Mouse (Mus musculus): Measurements from ENCODE around the gene 2310057J18Rik. TPM values are rescaled to one million over a fixed set of nuclear protein-coding genes. Genes with fewer than 3 reads are reported as not detected.
"Not testable (repeated sequence)": the region's sequence is repeated elsewhere in the genome, so short reads cannot be mapped to it uniquely, and the experiment has no call there.

The 2310057J18Rik gene
- not detected in 2 replicates for polyA plus RNA-seq (2015; fragmentation: Nextera tagmentation; extraction: Ambion mirVana)

GRCm38 (mm10) chr10:28986203-28986602, at the start of gene 2310057J18Rik:
2310057J18Rik (minus strand) TSS chr10:28986303.
- no peak for ATAC-seq
- Histone ChIP-seq H3K9ac (ENCODE audit: low read depth, low read length) (no peak within 1 kb of the TSS), H3K4me2 (ENCODE audit: low read length) (no peak within 1 kb of the TSS), H3K27ac (ENCODE audit: low read depth, low read length) (no peak within 1 kb of the TSS), H3K27me3 (replicated peaks; ENCODE audit: control insufficient read depth, insufficient read depth, low read length) (no peaks in the 10 kb centered on the region), H3K9me3 (ENCODE audit: control insufficient read depth, low read length) (no peaks in the 10 kb centered on the region), H3K4me3 (ENCODE audit: low read length) (no peak within 1 kb of the TSS), H3K4me1 (ENCODE audit: control insufficient read depth, insufficient read depth, low read depth, low read length) (no peaks in the 10 kb centered on the region), H3K36me3 (ENCODE audit: control insufficient read depth, insufficient read depth, low read length) (no peaks in the 10 kb centered on the region)
- WGBS, result 81% methylated on average over 3 of the region's 3 CpGs

GRCm38 (mm10) chr10:29029960-29030359, 43.9 kb upstream of the 2310057J18Rik start:
- ATAC-seq; H3K36me3 ChIP-seq (ENCODE audit: control insufficient read depth, insufficient read depth, low read length); H3K4me2 ChIP-seq (ENCODE audit: low read length); H3K4me3 ChIP-seq (ENCODE audit: low read length); H3K27ac ChIP-seq (ENCODE audit: low read depth, low read length); H3K9me3 ChIP-seq (ENCODE audit: control insufficient read depth, low read length); H3K4me1 ChIP-seq (ENCODE audit: control insufficient read depth, insufficient read depth, low read depth, low read length); H3K27me3 ChIP-seq (replicated peaks; ENCODE audit: control insufficient read depth, insufficient read depth, low read length); H3K9ac ChIP-seq (ENCODE audit: low read depth, low read length): not testable (repeated sequence)
- WGBS, result 85% methylated on average over 6 of the region's 20 CpGs

- no peak overlapping the region for H3K4me2 ChIP-seq (ENCODE audit: low read length)
- no peak for ATAC-seq
- H3K27ac ChIP-seq (ENCODE audit: low read depth, low read length), result no peak overlapping the region
- no peak overlapping the region for H3K9ac ChIP-seq (ENCODE audit: low read depth, low read length)
- H3K4me3 ChIP-seq (ENCODE audit: low read length), result no peak overlapping the region
- no peaks in the 10 kb centered on the region for H3K36me3 ChIP-seq (ENCODE audit: control insufficient read depth, insufficient read depth, low read length)
- H3K4me1 ChIP-seq (ENCODE audit: control insufficient read depth, insufficient read depth, low read depth, low read length), result no peaks in the 10 kb centered on the region
- H3K9me3 ChIP-seq (ENCODE audit: control insufficient read depth, low read length), result no peaks in the 10 kb centered on the region
- 59% methylated on average over 7 of the region's 7 CpGs for WGBS
- H3K27me3 ChIP-seq (replicated peaks; ENCODE audit: control insufficient read depth, insufficient read depth, low read length), result no peaks in the 10 kb centered on the region
Observed at GRCm38 (mm10) chr10:29019496-29020270, 33.6 kb upstream of the 2310057J18Rik start.

GRCm38 (mm10) chr10:28997776-28998175, 11.7 kb upstream of the 2310057J18Rik start:
- no peaks in the 10 kb centered on the region for H3K27me3 ChIP-seq (replicated peaks; ENCODE audit: control insufficient read depth, insufficient read depth, low read length)
- H3K4me3 ChIP-seq (ENCODE audit: low read length), result no peak overlapping the region
- no peak for ATAC-seq
- H3K4me2 ChIP-seq (ENCODE audit: low read length), result no peak overlapping the region
- no peak overlapping the region for H3K9ac ChIP-seq (ENCODE audit: low read depth, low read length)
- H3K4me1 ChIP-seq (ENCODE audit: control insufficient read depth, insufficient read depth, low read depth, low read length), result no peaks in the 10 kb centered on the region
- H3K9me3 ChIP-seq (ENCODE audit: control insufficient read depth, low read length), result no peaks in the 10 kb centered on the region
- no peak overlapping the region for H3K27ac ChIP-seq (ENCODE audit: low read depth, low read length)
- no peaks in the 10 kb centered on the region for H3K36me3 ChIP-seq (ENCODE audit: control insufficient read depth, insufficient read depth, low read length)

GRCm38 (mm10) chr10:28988990-28989389, 2.9 kb upstream of the 2310057J18Rik start:
- no peak for ATAC-seq
- H3K27me3 ChIP-seq (replicated peaks; ENCODE audit: control insufficient read depth, insufficient read depth, low read length), result no peaks in the 10 kb centered on the region
- H3K9me3 ChIP-seq (ENCODE audit: control insufficient read depth, low read length), result no peaks in the 10 kb centered on the region
- H3K36me3 ChIP-seq (ENCODE audit: control insufficient read depth, insufficient read depth, low read length), result no peaks in the 10 kb centered on the region
- H3K9ac ChIP-seq (ENCODE audit: low read depth, low read length), result no peak overlapping the region
- WGBS, result 85% methylated on average over 2 of the region's 2 CpGs
- no peak overlapping the region for H3K4me3 ChIP-seq (ENCODE audit: low read length)
- no peaks in the 10 kb centered on the region for H3K4me1 ChIP-seq (ENCODE audit: control insufficient read depth, insufficient read depth, low read depth, low read length)
- no peak overlapping the region for H3K27ac ChIP-seq (ENCODE audit: low read depth, low read length)
- H3K4me2 ChIP-seq (ENCODE audit: low read length), result no peak overlapping the region

- Histone ChIP-seq H3K9me3 (ENCODE audit: control insufficient read depth, low read length) (no peaks in the 10 kb centered on the region), H3K4me2 (ENCODE audit: low read length) (no peak overlapping the region), H3K27ac (ENCODE audit: low read depth, low read length) (no peak overlapping the region), H3K4me3 (ENCODE audit: low read length) (no peak overlapping the region), H3K9ac (ENCODE audit: low read depth, low read length) (no peak overlapping the region), H3K27me3 (replicated peaks; ENCODE audit: control insufficient read depth, insufficient read depth, low read length) (no peaks in the 10 kb centered on the region), H3K36me3 (ENCODE audit: control insufficient read depth, insufficient read depth, low read length) (no peaks in the 10 kb centered on the region), H3K4me1 (ENCODE audit: control insufficient read depth, insufficient read depth, low read depth, low read length) (no peaks in the 10 kb centered on the region)
- 88% methylated on average over 1 of the region's 1 CpGs for WGBS
- no peak for ATAC-seq
Observed at GRCm38 (mm10) chr10:28968189-28968588, 17.9 kb downstream of the 2310057J18Rik start.

- H3K27ac ChIP-seq (ENCODE audit: low read depth, low read length), result no peak overlapping the region
- H3K4me3 ChIP-seq (ENCODE audit: low read length), result no peak overlapping the region
- 53% methylated on average over 4 of the region's 4 CpGs for WGBS
- no peak overlapping the region for H3K9ac ChIP-seq (ENCODE audit: low read depth, low read length)
- no peaks in the 10 kb centered on the region for H3K9me3 ChIP-seq (ENCODE audit: control insufficient read depth, low read length)
- H3K27me3 ChIP-seq (replicated peaks; ENCODE audit: control insufficient read depth, insufficient read depth, low read length), result no peaks in the 10 kb centered on the region
- H3K36me3 ChIP-seq (ENCODE audit: control insufficient read depth, insufficient read depth, low read length), result no peaks in the 10 kb centered on the region
- no peak overlapping the region for H3K4me2 ChIP-seq (ENCODE audit: low read length)
- H3K4me1 ChIP-seq (ENCODE audit: control insufficient read depth, insufficient read depth, low read depth, low read length), result no peaks in the 10 kb centered on the region
- ATAC-seq, result peak; percentile 65
Observed at GRCm38 (mm10) chr10:28955138-28955537, 31.0 kb downstream of the 2310057J18Rik start.

GRCm38 (mm10) chr10:28954515-28954914, 31.6 kb downstream of the 2310057J18Rik start:
- 71% methylated on average over 4 of the region's 4 CpGs for WGBS
- no peak for ATAC-seq
- Histone ChIP-seq H3K4me3 (ENCODE audit: low read length) (no peak overlapping the region), H3K9me3 (ENCODE audit: control insufficient read depth, low read length) (no peaks in the 10 kb centered on the region), H3K4me1 (ENCODE audit: control insufficient read depth, insufficient read depth, low read depth, low read length) (no peaks in the 10 kb centered on the region), H3K27ac (ENCODE audit: low read depth, low read length) (no peak overlapping the region), H3K36me3 (ENCODE audit: control insufficient read depth, insufficient read depth, low read length) (no peaks in the 10 kb centered on the region), H3K27me3 (replicated peaks; ENCODE audit: control insufficient read depth, insufficient read depth, low read length) (no peaks in the 10 kb centered on the region), H3K9ac (ENCODE audit: low read depth, low read length) (no peak overlapping the region), H3K4me2 (ENCODE audit: low read length) (no peak overlapping the region)
